Mouse (Mus musculus) adrenal gland, adult 18-20 months (tissue): ENCODE data around the gene Ada. TPM values are rescaled to one million over a fixed set of nuclear protein-coding genes. Genes with fewer than 3 reads are reported as not detected.

Experiments used
- total RNA-seq, 2 experiments: library from RNA; stranded (reverse); gene quantifications; 1 replicate in 1 of 2; 2 replicates in 1 of 2; pipeline ENCODE4 v1.2.3; 2021

Gene Ada
- total RNA-seq, 2 experiments from 2014 or later: 2.9 to 3.5 TPM

Other genes starting within 250 kb of the Ada start
- under 1 TPM in 1 of 2 experiments, not detected in 1; 0.73 TPM for gene Hnf4a, start 243.4 kb downstream of the Ada start, total RNA-seq
- 10 to 100 TPM; 29.2 to 34.0 TPM for gene Ttpal, start 147.9 kb downstream of the Ada start, total RNA-seq
- 100 to 1,000 TPM; 521 to 567 TPM for gene Serinc3, start 105.1 kb downstream of the Ada start, total RNA-seq
- gene Pkig, start 91.9 kb downstream of the Ada start, total RNA-seq: 10 to 100 TPM; 37.4 to 38.3 TPM
- gene Ccn5, start 70.6 kb upstream of the Ada start, total RNA-seq: under 1 TPM in 1 of 2 experiments, not detected in 1; 0.51 TPM
- gene Kcnk15, start 103.4 kb upstream of the Ada start, total RNA-seq: not detected
- gene Rims4, start 168.4 kb upstream of the Ada start, total RNA-seq: 100 to 1,000 TPM in 1 of 2 experiments, 10 to 100 TPM in 1; 90.5 to 234 TPM
- 100 to 1,000 TPM; 252 to 298 TPM for gene Ywhab, start 244.7 kb upstream of the Ada start, total RNA-seq